Mouse (Mus musculus) right cerebral cortex, adult 2 months (tissue): ENCODE results near the gene Olfr1378.

Experiments used
- DNase-seq, 2 experiments: peaks; one replicate each; pipeline ENCODE4 v3.0.0; 2021 to 2022; ENCODE audit warnings: low spot score in 2 of 2

The Olfr1378 gene

DNA sequence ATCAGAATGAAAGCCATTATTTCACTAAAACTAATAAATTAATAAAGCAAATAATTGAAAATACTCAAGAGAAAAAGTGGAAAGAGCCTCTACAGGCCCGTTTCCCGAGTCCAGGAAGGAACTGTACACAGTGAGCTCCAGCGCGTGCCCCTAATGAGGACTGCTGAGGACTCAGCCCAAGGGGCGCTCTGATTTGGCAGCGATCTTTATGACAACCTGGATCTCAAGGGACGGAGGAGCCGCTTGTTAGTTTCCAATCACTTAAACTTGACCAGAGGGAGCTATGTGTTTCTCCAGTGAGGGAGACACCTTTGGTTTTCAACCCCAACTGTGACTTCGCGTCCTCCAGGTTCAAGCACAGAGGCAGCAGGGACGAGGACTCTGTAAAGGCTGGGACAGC, at the start of gene Olfr1378:
Gene Olfr1378 (plus strand): TSS at position 301 of the 400 bp plus-strand sequence.
- no peak for DNase-seq

DNA sequence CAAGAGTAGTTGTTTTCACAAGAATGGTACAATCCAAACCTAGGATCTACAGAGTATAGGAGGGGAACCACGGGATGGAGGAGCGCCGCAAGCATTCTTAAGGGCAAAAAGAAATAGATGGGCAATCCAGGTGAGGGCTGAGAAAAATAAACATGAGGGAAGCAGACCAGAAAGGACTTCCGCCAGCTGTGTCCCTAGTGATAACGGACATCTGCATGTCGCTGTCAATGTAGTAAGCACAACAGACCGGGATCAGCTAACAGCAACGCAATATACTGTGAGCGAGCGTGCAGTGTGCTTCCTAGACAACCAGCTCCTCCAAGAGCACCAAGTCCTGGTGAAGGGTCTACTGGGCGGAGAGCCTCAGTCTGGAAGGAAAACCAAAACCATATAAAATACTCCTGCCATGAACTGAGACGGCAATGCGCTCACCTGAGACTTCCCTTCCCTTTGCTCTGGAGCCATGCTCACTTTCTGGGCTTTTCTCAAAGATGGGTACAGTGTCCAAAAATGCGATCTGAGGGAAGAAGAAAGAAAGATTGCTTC, 35.8 kb upstream of the Olfr1378 start:
- DNase-seq = peak in 1 of 2 experiments; percentile 33

- DNase-seq = no peak
Measured at GRCm38 (mm10) chr11:50931021-50931420, 35.3 kb upstream of the Olfr1378 start.

- peak; percentile 86 to 90 for DNase-seq
Measured at GRCm38 (mm10) chr11:50931451-50931866, 34.9 kb upstream of the Olfr1378 start, which contains the start of gene Zfp354b. Gene Zfp354b (minus strand): TSS chr11:50931633.

DNA sequence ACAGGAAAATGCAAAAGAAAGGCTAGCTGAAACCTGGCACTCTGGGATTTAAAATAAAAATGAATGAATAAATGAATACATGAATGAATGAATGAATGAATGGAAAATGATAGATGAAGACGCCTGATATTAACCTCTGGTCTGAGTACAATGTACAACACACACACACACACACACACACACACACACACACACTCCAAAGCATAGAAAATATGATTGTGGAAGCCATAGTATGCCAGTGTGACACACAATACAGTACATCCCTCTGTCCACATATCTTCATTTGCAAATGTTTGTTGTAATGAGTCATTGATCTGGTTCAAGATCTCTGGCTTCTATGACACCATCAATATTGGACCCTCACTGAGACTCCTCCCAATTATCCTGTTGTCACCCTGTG, 34.3 kb upstream of the Olfr1378 start:
- DNase-seq = no peak

GRCm38 (mm10) chr11:50938435-50938834, 27.9 kb upstream of the Olfr1378 start:
- no peak for DNase-seq

- peak; percentile 30 to 35 for DNase-seq
Measured at GRCm38 (mm10) chr11:50939621-50940366, 26.5 kb upstream of the Olfr1378 start.

DNA sequence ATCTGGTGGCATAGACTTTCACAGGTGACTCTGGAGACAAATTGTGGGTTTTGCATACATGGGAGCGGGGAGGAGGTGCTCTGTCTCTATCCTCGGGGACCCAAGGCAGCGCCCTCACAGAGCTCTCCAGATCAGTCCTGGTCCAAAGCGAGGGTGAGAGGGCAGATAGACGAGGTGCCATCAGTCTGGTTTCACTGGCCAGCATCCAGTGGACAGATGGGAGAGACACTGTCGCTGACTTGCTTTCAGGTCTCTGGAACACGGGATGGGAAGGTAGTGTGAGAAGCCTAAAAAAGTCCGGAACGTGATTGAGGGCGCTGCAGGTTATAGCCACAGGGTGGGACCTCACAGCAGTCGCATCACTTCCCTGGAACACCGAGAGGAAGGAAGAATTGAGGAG, 23.9 kb upstream of the Olfr1378 start:
- no peak for DNase-seq

GRCm38 (mm10) chr11:50943506-50943905, 22.8 kb upstream of the Olfr1378 start, which contains the start of gene 4933414I15Rik:
Gene 4933414I15Rik (minus strand): TSS chr11:50943765.
- DNase-seq = no peak

GRCm38 (mm10) chr11:50952290-50952689, 14.0 kb upstream of the Olfr1378 start:
- peak; percentile 32 to 50 for DNase-seq

- DNase-seq = no peak
Measured at GRCm38 (mm10) chr11:50953665-50954064, 12.7 kb upstream of the Olfr1378 start, which contains the start of gene Prop1. Gene Prop1 (minus strand): TSS chr11:50953765.

DNA sequence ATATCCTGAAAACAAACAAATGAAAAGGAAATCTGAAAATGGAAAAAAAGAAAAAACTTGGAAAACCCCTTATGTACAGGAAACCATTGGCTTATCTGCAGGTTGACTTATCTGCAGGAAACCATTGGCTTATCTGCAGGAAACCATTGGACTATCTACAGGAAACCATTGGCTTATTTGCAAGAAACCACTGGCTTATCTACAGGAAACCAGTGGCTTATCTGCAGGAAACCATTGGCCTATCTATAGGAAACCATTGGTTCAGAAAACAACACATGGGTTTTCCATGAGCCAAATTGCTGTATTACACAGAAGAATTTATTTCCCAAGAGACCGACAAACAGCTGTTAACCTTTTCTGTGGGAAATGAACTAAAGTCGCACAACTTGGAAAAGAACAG, 1.4 kb upstream of the Olfr1378 start:
- DNase-seq = no peak

- no peak for DNase-seq
Measured at GRCm38 (mm10) chr11:50977216-50977615, 10.9 kb downstream of the Olfr1378 start.

GRCm38 (mm10) chr11:50981667-50982066, 15.3 kb downstream of the Olfr1378 start, which contains the start of gene Olfr1377:
Gene Olfr1377 (plus strand): TSS chr11:50981967.
- DNase-seq = no peak

- DNase-seq = no peak
Measured at GRCm38 (mm10) chr11:51003296-51003695, 37.0 kb downstream of the Olfr1378 start, which contains the start of gene Olfr51. Gene Olfr51 (plus strand): TSS chr11:51003596.

DNA sequence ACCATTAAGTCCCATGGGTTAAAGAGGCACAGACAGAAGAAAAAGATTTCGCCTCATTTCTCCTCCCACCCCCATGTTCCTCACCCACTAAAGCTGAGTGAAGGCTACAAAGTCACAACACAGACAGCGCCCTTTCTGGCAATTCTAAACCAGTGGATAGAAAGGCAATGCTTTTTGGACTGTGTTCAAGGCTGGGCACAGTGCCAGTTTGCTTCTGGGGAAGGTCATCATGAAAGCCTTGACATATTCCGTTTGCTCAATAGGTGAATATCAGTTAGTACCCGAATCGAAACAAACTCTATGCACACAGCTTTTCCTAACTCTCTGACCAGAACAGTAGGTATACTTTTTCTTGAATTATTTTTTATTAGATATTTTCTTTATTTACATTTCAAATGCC, 45.5 kb downstream of the Olfr1378 start:
- no peak for DNase-seq

DNA sequence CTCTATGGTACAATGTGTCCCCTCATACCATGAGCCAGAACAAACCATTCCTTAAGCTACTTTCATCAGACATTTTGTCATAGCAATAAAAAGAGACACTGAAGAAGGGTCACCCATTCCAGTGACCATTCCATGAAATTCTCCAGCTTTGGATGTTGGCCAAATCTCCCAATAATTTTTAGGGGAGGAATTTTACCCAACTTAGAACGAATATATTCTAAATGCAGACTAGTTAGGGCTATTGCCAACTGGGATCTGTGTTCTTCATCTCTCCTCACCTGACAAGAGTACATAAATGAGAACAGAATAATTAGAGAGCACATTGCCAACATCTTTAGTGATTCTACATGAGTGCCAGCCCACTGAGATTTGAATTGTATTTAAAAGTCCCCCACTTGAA, 47.6 kb downstream of the Olfr1378 start, which contains the start of gene Olfr54:
Gene Olfr54 (plus strand): TSS at position 301 of the 400 bp plus-strand sequence.
- no peak for DNase-seq

DNA sequence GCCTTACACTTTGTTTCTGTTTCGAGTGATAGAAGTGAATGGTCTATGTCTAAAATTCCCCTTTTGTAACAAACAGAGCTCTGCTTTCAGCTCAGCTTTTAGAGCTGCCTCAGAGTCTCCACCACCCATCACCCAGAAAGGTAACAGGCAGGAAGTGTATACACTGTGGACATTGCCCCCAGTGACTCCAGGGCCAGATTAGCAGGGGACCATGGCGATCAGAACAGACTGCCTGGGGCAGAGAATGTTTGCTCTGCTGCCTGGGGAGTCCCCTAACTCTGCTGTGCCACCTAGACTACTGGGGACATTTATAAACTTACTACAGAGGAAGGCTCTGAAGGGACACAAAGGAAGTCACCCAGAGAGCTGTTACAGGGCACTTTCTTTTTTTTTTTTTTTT, 50.0 kb downstream of the Olfr1378 start:
- DNase-seq = no peak
